Mouse (Mus musculus): ENCODE data around the gene Akr7a5.

GRCm38 (mm10) chr4:139311707-139312106 lies 1.2 kb downstream of the Akr7a5 start:
- TF ChIP-seq POLR2A (IDR thresholded peaks at IDR 0.05; ENCODE audit: low read depth, low read length) (no peak), CTCF (conservative IDR thresholded peaks at IDR 0.05; ENCODE audit: insufficient read depth, insufficient read length, low read depth, low read length) (no peak)
